Mouse (Mus musculus): ENCODE results near the gene Sigmar1.
A peak's percentile ranks its signal among the peaks of the same experiment; 100 is the strongest.
"Not testable (repeated sequence)": the region's sequence is repeated elsewhere in the genome, so short reads cannot be mapped to it uniquely, and the experiment has no call there.

The Sigmar1 gene

GRCm38 (mm10) chr4:41755338-41756305 is at the start of gene Sigmar1:
Gene Sigmar1, minus strand, starts transcription at chr4:41756157.
- DNase-seq (ENCODE audit: low spot score): peak; percentile 93

GRCm38 (mm10) chr4:41783197-41783596 is 27.2 kb upstream of the Sigmar1 start:
- DNase-seq (ENCODE audit: low spot score): peak; percentile 9

DNA sequence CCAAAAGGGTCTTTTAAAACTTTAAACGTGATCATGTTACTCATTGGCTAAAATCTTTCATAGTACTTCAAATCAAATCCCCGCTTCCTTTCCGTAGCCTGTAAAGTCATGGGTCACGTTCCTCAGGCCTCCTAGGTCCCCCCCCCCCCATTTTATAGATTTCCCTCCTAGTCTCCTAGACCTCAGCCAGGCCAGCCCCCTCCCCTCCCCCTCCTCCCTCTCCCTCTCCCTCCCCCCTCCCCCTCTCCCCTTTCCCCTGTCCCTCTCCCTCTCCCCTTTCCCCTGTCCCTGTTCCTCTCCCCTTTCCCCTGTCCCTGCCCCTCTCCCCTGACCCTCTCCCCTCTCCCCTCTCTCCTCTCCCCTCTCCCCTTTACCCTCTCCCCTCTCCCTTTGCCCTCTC is 26.8 kb upstream of the Sigmar1 start:
- not testable (repeated sequence) for DNase-seq (ENCODE audit: low spot score)

GRCm38 (mm10) chr4:41781748-41782485 is 26.0 kb upstream of the Sigmar1 start:
- DNase-seq (ENCODE audit: low spot score): not testable (repeated sequence)

DNA sequence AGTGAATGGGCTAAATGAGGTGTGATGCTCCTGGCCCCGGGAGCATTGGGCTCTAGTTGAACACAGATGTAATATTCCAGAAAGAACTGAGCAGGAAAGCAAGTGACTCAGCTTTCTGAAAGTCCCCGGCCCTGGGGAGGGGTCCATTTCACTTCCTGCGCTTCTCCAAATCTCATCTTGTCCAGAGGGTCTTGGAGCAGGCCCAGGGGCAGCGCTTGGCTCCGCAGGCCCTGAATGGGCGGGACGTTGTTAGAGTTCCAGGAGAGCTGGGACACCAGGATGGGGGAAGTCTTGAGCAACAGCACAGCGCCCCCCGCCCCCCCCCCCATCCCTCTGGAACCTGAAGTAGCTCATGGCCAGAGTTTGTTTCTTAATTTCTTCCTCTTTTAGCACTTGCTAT is 25.3 kb upstream of the Sigmar1 start:
- not testable (repeated sequence) for DNase-seq (ENCODE audit: low spot score)

DNA sequence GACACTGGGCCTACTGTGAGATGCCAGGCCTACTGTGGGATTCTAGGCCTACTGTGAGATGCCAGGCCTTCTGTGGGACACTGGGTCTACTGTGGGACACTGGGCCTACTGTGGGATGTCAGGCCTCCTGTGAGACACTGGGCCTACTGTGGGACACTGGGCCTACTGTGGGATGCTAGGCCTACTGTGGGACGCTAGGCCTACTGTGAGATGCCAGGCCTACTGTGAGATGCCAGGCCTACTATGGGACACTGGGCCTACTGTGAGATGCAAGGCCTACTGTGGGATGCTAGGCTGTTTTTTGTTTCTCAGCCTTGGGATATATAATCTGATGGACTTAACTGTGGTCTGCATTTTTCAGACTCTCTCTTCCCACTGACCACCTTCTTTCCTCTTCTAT is 19.9 kb upstream of the Sigmar1 start:
- DNase-seq (ENCODE audit: low spot score): not testable (repeated sequence)

DNA sequence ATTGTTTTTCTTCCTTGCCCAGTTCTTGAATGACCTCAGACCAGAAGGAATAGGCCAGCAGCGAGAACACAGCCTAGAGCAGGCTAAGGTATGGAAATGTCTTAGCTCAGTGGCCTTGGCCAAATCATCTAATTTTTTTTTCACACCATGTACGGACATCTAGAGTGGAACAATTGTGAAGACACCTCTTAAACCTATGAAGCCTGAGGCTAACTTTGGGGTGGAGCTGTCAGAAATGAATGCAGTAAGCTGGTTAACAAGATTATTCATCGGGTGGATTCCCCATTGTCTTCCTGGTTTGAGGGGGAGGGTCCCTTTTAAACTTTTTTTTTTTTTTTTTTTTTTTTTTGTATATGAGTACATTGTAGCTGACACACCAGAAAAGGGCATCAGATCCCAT is 18.5 kb upstream of the Sigmar1 start:
- DNase-seq (ENCODE audit: low spot score): not testable (repeated sequence)

DNA sequence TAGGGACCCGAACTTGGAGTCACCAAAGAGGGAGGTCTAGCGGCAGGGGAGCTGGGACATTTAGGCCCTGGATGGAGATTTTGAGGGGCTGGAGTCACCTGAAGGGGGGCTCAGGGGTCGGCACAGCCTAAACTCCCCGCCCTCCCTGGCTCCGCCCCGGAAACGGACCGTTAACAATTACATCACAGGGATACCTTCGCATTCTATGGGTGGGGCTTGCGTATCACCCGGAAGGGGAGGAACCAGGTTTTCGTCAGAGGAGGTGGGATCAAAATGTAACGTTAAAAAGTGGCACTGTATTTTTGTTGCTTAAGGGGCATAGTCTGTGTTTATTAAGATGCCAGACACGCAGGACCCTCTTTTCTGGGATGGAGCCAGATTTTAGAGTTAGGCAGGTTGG is 18.0 kb upstream of the Sigmar1 start, which contains the start of gene Ccl27a:
TSS of gene Ccl27a (minus strand) at position 246 of the 400 bp plus-strand sequence.
- peak; percentile 93 for DNase-seq (ENCODE audit: low spot score)

DNA sequence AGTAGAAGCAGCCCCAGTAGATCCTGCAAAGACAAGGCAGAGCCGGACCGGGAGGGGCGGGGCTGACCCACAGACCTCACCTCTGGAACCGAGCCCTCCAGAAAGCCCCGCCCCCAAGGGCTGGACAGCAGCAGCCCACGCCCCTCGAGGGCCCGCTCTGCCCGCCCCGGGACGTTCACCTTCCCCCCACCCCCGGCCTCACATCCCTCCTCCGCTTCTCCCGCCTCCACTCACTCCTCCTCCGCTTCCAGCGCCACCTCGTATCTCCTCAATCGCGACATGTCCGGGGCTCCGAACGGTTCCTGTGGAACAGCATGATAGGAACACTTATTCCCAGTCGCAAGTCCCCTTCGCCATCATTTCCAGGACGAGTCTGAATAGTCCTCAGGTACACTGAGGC is 17.5 kb upstream of the Sigmar1 start:
- peak; percentile 74 for DNase-seq (ENCODE audit: low spot score)

- not testable (repeated sequence) for DNase-seq (ENCODE audit: low spot score)
Observed at GRCm38 (mm10) chr4:41772946-41773345, 17.0 kb upstream of the Sigmar1 start.

GRCm38 (mm10) chr4:41767301-41767700 is 11.3 kb upstream of the Sigmar1 start:
- DNase-seq (ENCODE audit: low spot score): not testable (repeated sequence)

DNA sequence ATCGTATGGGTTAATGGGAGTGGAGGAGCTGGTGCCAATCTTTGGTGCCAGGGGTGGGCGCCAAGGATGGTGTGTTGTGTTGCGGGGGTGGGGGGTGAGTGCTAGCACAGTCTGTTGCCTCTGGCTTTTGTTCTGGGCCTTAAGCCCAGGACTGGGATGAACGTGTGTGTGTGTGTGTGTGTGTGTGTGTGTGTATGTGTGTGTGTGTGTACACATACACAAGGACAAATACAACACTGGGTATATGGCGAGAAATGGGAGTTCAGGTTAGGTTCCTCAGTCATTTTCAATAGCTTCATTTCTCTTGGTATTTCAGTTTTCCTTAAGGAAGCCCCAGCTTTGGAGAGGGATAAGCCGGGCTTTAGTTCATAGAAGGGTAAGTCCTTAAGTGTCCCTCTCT is 7.2 kb upstream of the Sigmar1 start:
- DNase-seq (ENCODE audit: low spot score): not testable (repeated sequence)

DNA sequence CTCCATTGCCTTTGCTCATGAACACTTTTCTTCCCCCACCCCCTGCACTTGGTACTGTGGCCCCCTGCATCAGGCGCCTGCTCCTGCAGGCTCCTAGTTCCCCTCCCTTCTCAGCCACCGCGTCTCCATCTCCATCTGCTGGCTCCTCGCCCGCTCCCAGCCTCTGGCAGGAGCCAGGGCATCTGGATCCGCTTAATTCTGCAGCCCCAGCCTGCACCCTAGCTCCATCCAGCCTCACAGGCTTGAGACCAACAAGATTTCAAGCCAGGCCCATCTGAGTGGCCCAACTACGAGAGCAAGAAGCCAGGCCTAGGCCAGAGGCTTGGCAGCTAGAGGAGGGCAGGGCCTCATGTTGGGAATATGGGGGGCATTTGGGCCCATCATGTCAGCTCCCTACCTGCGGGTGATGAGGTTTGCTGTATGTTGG is 6.7 kb upstream of the Sigmar1 start:
- DNase-seq (ENCODE audit: low spot score): peak; percentile 43

DNA sequence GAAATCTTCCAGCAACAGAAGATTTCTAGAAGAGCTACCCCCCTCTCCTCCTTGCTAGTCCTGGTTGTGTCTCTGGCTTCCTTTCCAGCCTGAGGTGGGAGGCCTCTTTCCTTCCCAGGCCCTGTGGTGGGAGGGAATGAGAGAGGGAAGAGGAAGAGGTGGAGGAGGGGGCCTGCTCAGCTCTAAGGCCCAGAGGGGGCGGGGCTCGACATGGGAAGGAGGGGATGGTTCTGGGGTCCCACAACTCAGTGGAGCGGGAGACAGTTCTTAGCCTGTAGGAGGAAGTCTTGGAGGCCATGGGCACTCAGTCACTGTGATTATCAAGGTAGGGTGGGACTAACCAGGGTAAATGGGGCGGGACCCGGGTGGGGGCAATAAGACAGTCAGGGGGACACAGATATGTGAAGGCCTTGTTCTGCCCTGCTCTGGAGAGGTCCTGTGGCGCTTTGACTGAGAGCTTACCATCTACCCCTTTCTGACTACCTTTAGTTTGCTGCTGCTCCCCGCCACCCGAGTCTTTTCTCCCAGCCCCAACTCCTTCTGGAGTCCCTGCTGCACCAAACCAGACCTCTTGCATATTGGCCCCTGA is 6.2 kb upstream of the Sigmar1 start:
- DNase-seq (ENCODE audit: low spot score): peak; percentile 83

GRCm38 (mm10) chr4:41761680-41762079 is 5.7 kb upstream of the Sigmar1 start:
- DNase-seq (ENCODE audit: low spot score): peak; percentile 19

GRCm38 (mm10) chr4:41760911-41761310 is 5.0 kb upstream of the Sigmar1 start:
- no peak for DNase-seq (ENCODE audit: low spot score)

GRCm38 (mm10) chr4:41760288-41760721 is 4.3 kb upstream of the Sigmar1 start:
- DNase-seq (ENCODE audit: low spot score): peak; percentile 94

DNA sequence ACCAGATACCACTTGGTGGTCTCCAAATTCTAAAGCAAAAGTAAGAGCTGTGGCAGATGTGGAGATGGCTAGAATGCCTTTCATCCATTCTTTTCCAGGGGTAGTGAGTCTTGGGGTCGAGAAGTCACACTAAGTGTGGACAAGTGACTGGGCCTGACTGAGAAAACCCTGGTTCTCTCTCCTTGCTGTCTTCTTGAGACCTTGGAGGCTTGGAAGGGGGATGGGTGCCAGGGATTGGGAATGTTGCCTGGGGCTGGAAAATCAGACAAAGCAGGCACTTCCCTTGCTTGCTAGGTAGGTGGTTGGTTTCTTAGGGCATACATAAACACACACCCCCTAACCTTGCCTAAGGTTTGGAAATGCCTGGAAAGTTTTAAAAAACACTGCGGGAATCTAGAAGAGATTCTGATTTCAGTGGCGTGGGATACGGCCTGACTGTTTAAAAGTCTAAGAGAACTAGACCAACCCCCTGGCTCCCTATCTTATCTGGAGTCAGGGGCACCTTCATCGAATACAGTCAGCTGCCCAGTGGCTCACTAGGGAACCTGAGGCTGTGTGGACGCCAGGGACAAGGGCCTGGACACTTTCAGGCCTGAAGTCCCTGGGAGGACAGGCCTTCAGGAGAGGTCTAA is 3.8 kb upstream of the Sigmar1 start:
- no peak for DNase-seq (ENCODE audit: low spot score)

- no peak for DNase-seq (ENCODE audit: low spot score)
Observed at GRCm38 (mm10) chr4:41759206-41759605, 3.2 kb upstream of the Sigmar1 start.

DNA sequence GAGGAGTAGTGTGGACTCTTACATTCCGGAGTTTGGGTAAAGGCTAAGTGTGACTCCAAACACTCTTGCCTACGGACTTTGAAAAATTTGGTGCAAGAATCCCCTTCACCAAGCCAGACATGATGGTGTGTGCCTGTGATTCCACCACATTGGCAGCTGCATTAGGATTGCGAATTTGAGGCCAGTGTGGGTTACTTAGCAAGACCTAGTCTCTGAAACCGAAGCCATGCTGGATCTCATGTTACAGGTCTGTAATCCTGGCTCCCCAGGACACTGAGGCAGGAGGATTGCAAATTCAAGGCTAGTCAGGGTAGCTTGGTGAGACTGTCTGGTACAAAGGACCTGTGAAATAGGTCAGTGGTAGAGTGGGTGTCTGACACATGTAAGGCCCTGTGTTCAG is 2.7 kb upstream of the Sigmar1 start:
- no peak for DNase-seq (ENCODE audit: low spot score)

GRCm38 (mm10) chr4:41758021-41758420 is 2.1 kb upstream of the Sigmar1 start:
- no peak for DNase-seq (ENCODE audit: low spot score)

GRCm38 (mm10) chr4:41757321-41757720 is 1.4 kb upstream of the Sigmar1 start:
- no peak for DNase-seq (ENCODE audit: low spot score)

Data from embryo, embryonic 10.5 days (tissue).